Mouse (Mus musculus): ENCODE measurements at regions not wholly inside any gene's neighbourhood (a gene's known extent, or its start where the extent isn't known, plus 50 kb on each side); places are given as distances from the start of the nearest gene placed in this dataset.

GRCm38 (mm10) chr5:126706701-126707100 lies 534.9 kb upstream of the Tmem132c start:
- no peak for DNase-seq (ENCODE audit: low spot score in 2 of 2)

DNA sequence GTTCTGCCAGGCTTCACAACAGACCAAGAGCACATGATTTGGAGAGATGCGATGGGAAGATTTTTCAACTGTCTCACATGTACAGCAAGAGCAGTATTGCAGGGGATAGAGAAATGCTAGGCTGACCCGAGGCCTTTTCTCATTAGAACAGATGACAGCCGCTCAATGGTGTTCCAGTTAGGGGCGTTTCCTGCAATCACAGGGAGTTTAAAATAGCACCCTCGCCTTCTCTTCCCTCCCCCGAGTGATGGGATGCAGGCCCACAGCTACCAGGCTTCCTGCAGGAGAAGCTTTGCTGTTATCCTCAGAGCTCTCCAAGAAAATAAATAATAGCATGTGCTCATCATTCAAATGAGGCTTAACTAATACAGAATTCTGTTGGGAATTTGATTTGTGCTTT lies 526.9 kb upstream of the Tmem132c start:
- no peak for DNase-seq (ENCODE audit: low spot score in 2 of 2)

DNA sequence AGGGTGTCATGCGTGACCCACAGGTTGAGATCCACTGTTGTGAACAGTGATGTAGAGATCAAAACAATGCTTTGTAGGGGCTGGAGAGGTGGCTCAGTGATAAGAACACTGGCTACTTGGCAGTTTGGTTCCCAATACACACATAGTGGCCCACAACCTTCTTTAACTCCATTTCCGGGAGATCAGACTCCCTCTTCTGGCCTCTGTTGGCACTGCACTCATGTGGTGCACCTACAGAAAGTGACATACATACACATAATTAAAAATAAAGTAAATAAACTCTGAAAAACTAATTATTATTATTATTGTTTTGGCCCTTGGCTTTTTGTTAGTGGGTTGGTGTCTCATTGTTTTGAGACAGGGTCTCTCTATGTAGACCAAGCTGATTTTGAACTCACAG lies 523.2 kb upstream of the Tmem132c start:
- no peak for DNase-seq (ENCODE audit: low spot score in 2 of 2)

DNA sequence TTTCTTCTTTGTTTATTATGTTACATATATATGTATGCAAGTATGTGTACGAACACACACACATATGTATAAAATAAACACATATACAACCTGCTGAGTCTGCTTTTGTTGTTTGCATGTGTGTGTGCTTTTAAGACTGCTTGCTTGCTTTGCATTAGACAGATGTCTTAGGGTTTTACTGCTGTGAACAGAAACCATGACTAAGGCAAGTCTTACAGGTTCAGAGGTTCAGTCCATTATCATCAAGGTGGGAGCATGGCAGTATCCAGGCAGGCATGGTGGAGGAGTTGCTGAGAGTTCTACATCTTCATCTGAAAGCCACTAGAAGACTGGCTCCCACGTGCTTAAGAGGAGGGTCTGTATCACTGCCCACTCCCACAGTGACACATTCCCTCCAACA lies 520.3 kb upstream of the Tmem132c start:
- no peak for DNase-seq (ENCODE audit: low spot score in 2 of 2)

- DNase-seq (ENCODE audit: low spot score in 2 of 2) = no peak
Observed at GRCm38 (mm10) chr5:126723304-126724295, 518.0 kb upstream of the Tmem132c start.

DNA sequence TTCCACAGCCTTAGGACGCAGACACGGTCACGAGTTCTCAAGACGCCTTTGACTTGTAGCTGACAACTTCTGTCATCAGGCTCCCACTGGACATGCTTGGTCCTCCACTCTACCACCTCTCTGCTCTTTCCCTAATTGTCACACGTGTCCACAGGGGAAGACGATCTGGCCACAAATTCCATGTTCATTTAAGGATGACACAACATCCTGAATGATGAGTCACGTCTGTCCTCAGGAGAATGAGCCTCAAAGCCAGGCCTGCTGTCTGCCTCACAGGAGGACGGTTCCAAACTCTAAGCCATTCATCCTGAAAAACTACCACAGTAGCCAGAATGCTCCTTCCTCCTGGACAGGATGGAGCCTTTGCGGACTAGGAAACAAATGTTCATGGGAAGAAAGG lies 517.3 kb upstream of the Tmem132c start:
- no peak for DNase-seq (ENCODE audit: low spot score in 2 of 2)

DNA sequence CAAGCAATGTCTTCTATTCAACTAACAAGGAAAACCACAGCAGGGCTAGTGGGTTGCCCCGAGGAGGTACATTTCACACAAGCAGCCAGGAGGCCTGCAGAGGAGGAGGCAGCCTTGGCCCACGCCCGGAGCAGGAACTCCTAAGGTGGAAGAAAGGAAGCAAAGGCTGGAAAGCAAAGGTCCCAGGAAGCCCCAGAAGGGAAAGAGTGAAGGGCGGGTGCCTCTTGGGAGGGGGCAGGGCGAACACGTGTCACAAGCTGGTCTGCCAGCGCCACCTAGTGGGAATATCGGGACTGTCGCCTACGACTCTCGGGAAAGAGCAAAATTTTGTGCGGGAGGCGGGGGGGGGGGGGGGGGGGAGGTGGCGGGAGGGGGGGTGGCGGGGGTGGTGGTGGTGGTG lies 508.1 kb upstream of the Tmem132c start:
- DNase-seq (ENCODE audit: low spot score in 2 of 2) = peak; percentile 43 to 59

GRCm38 (mm10) chr5:126735733-126736132 lies 505.9 kb upstream of the Tmem132c start:
- no peak for DNase-seq (ENCODE audit: low spot score in 2 of 2)

DNA sequence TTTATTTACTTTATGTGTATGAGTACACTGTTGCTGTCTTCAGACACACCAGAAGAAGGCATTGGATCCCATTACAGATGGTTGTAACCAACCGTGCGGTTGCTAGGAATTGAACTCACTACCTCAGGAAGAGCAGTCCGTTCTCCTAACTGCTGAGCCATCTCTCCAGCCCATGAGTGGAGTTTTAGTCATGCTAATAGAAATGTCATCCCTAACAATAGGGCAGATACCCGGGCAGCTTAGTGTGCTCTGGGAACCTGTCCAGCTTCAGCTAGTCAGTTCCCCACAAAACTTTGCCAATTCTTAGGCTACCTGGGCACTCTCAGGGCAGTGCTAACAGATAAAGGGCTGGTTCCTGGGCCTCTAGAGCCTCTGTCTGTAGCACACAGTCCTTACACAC lies 503.9 kb upstream of the Tmem132c start:
- DNase-seq (ENCODE audit: low spot score in 2 of 2) = no peak

DNA sequence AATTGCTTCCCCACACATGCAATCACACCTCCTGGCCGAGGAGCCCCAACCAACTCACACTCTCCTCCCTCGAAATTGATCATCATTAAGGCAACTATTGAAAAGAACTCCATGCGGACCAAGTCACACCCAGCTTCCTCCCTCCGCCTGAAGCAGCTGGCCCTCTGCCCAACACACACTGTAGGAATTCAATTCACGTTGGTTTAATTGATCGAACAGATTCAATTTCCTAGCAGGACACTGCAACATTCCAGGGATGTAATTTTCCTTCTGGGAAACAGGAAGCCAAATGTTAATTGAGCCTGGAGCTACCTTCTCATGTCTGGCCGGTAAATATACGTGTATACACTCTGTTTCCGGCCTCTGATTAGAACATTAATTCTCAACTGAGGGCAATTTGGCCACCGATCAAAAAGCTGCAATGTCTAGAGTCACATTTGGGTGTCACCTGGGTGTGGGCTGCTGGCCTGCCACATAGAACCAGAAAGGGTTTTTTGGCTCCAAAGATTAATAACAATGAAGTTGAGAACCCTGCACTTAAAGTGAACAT lies 500.7 kb upstream of the Tmem132c start:
- DNase-seq (ENCODE audit: low spot score in 2 of 2) = no peak

DNA sequence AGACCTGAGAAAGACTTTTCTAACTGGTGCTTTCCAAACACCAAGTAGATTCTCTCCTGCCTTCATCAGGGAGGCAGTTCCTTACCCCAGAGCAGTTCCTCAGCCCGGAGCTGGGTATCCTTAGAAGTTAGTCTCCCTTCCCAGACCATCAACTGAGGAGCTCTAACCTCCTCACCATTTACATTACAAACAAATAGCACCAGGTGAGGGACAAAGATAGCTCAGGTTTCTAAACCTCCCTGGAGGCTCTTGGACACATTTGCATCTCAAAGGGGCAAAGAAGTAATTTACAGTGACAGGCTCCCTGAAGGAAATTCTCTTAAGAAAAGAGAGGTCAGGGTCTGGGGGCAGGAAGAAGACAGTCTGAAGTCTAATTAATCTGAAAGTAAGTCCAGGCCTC lies 486.5 kb upstream of the Tmem132c start:
- DNase-seq (ENCODE audit: low spot score in 2 of 2) = no peak

DNA sequence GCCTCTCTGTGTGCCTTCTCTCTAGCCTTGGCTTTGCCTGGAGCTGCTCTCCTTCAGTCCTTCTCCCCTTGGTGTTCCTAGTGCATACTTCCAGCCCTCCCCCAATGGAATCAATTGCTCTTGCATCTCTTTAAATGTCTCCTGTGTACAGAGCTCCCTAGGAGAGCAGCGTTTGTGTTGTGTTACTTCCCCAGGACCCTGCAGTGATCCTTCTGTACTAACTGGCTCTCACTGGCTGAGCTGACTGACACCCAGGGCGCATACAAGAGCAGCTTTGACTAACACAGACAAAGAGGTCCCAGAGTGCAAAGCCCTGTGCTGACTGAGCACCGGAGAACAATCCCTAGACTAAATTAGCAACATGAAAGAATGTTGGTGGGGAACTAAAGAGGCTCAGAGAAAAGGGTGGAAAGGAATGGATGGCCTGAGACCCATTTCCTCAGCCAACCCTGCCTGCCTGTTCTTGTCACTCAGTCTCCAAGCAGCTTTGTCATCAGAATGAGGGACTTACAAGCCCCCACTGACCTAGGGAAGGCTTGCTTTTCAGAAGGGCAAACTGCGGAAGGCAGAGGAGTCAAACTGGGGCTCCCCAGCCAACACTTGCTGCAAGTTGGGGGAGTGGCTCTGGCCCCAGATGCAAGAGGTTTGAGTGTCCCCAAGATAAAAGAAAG lies 476.4 kb upstream of the Tmem132c start:
- DNase-seq (ENCODE audit: low spot score in 2 of 2) = no peak

- no peak for DNase-seq (ENCODE audit: low spot score in 2 of 2)
Observed at GRCm38 (mm10) chr5:126769031-126769430, 472.6 kb upstream of the Tmem132c start.

GRCm38 (mm10) chr5:126787706-126788610 lies 453.6 kb upstream of the Tmem132c start:
- peak in 1 of 2 experiments; percentile 14 for DNase-seq (ENCODE audit: low spot score in 2 of 2)

DNA sequence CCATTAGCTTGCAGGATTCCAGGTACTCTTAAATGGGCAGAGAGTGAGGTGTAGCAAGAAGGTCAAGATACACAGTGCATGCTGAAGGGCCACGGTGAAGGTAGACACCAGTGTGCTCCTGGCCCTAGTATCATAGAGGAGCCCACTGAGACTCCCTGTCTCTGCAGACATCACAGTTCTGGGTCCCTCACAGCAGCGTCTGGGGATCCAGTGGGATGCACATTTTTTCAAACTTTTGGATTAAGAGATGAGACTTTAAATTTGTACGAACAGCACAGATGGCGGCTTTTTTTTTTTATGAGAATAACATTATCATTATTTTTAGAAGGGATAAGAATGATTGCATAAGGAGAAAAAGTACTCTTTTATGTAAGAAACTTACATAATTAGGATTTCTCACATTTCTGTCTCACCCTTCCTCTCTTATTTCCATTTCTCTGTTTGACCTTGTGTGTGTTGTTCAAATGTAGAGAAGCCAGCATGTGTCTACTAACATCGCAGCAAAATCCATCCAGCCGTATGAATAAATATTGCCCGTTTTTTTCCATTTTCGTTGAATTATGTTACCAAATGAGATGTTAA lies 441.8 kb upstream of the Tmem132c start:
- DNase-seq (ENCODE audit: low spot score in 2 of 2) = no peak

- no peak for DNase-seq (ENCODE audit: low spot score in 2 of 2)
Observed at GRCm38 (mm10) chr5:126806656-126807055, 435.0 kb upstream of the Tmem132c start.

- no peak for DNase-seq (ENCODE audit: low spot score in 2 of 2)
Observed at GRCm38 (mm10) chr5:126816069-126816468, 425.5 kb upstream of the Tmem132c start.

DNA sequence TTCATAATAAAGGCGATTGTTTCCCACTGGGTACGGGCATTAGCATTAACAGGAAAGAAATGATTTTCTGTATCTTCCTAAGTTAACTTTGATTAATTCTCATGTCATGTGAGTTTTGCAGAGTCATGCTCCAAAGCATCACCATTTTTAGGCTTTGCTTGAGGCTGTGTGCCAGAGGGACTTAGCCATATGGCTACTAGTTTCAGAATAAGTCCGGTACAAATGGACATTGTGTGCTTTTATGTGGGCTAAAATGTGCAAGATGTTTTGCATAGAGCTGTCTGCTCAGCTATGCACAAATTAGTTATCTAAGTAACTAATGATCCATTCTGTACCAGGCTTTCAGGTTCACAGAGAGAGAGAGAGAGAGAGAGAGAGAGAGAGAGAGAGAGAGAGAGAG lies 406.2 kb upstream of the Tmem132c start:
- no peak for DNase-seq (ENCODE audit: low spot score in 2 of 2)

DNA sequence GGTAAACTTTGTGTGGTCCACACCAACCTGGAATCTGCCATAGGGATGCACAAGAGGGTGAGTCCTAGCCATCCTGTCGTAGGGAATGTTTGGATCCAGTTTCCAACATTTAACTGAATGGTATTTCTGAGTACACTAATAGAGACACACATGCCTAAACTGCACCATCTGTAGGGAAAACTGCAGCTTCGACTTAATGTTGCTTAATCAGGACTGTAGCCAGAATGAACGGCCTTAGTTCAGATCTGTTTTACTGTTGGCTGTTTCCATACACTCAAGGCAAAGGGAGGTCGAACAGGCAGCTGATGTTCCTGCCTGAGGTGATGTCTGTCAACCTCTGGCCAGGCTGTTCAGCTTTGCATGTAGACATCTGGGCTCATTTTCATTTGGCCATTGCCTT lies 399.0 kb upstream of the Tmem132c start:
- DNase-seq (ENCODE audit: low spot score in 2 of 2) = no peak

- no peak for DNase-seq (ENCODE audit: low spot score in 2 of 2)
Observed at GRCm38 (mm10) chr5:126862078-126862477, 379.5 kb upstream of the Tmem132c start.

DNA sequence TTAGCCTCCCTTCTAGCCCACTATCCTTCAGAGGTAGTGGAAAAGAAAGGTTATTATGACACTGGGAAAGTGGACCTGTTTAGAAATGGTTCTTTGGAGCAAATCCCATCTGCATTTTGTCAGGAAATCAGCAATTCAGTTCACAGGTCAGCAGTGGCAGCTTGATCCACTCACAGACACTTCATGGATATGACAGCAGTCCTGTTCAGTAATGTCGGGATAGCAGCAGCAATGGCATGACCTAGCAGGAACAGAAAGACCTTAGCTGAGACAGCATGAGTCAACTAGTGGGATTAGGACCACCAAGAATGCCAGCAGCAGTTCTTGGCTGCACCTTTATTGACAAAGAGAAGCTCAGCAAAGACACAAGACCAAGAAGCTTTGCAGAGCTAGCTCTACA lies 365.8 kb upstream of the Tmem132c start:
- no peak for DNase-seq (ENCODE audit: low spot score in 2 of 2)
